Mouse (Mus musculus): Measurements from ENCODE around the gene 2610528J11Rik.

DNA sequence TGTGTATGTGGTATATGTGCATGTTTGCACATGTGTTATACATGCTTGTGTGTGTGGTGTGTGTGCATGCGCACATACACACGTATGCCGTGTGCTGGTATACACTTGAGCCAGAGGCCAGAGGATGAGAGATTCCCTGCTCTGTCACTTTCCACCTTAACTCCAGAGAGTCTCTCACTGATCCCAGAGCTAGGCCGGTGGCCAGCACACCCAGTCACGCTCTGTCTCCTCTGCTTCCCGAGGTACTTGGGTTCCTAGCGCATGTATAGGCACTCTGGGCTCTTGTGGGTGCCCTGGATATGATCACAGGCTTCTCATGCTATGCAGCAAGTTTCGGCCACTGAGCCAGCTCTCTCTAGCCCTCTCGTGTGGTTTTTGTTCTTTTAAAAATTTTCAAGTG, 26.0 kb upstream of the 2610528J11Rik start:
- TF ChIP-seq CTCF (IDR thresholded peaks at IDR 0.05; ENCODE audit: borderline replicate concordance, extremely low read depth, insufficient read depth, insufficient read length) (no peak), POLR2A (IDR thresholded peaks at IDR 0.05; ENCODE audit: borderline replicate concordance, extremely low read depth, insufficient read depth, insufficient read length, poor library complexity, severe bottlenecking) (no peak)

Measured in brain, embryonic 14.5 days (tissue).